Mouse (Mus musculus) liver (tissue): ENCODE data around the gene Hnrnpf.

Experiments
- DNase-seq: peaks from one replicate; pipeline ENCODE4 v3.0.0-alpha.2; 2020; ENCODE audit warnings: mixed read lengths

Hnrnpf gene

DNA sequence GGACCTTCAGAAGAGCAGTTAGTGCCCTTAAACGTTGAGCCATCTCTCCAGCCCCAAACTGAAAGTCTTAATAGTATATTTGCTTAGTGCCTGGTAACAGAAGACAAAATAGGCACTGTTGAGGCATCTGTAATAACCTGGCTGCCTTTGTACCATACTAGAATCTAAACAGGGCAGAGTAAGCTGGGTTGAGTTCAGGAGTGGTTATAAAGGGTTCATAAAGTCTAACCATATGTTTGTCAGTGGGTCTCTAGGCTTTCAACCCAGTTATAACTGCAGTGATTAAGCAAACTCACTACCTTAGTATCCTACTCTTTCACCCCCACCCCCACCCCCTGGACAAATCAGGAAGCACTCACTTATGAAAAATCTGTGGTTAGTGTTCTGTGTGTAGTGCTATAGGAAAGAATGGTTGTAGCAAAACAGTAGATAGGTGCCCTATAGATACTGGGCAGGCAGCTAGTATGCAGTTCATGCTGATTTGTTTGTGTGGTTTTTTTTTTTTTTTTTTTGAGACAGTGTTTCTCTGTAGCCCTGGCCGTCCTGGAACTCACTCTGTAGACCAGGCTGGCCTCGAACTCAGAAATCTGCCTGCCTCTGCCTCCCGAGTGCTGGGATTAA, 26.9 kb downstream of the Hnrnpf start:
- no peak for DNase-seq

DNA sequence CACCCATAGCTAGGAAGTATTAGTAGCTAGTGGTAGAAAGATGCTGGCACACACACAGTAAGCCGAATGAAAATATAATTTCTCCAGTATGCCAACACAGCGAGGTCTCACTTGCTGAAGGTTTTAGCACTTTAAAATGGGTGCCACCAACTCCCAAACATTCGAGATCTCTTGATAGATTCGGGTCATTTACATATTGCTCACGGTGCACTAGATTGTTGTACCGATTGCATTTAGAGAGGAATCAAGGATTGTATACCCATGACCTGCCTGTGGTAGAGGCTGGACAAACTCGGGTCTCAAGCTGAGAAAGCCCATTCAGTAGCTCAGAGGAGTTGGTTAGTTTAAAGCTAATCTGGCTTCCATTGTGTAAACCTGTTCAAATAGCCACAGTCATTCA, 27.8 kb downstream of the Hnrnpf start:
- no peak for DNase-seq

- DNase-seq: no peak
Measured at GRCm38 (mm10) chr6:117928746-117929145, 28.6 kb downstream of the Hnrnpf start.

GRCm38 (mm10) chr6:117929945-117930655, 30.0 kb downstream of the Hnrnpf start:
- no peak for DNase-seq

- peak; percentile 33 for DNase-seq
Measured at GRCm38 (mm10) chr6:117932325-117933051, 32.4 kb downstream of the Hnrnpf start.

DNA sequence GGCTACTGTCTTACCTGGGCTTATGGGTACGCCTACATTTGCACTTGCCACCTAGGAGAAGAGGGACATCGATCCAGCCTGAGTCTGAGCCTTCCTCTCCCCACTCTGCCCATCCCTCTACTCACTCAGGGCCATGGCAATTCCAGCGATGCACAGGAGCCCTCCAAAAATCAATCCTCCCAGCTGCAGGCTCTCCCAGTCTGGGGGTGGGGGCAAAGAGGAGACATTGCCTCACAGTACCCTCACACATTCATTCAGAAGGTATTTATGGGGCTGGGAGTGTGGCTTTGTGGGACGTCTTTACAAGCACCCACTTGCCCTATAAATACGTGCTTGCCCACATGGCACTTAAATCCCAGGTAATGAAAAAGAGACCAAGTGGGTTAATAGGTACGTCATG, 34.2 kb downstream of the Hnrnpf start:
- DNase-seq: no peak

GRCm38 (mm10) chr6:117935681-117936612, 35.8 kb downstream of the Hnrnpf start:
- DNase-seq: no peak

GRCm38 (mm10) chr6:117937222-117937932, 37.3 kb downstream of the Hnrnpf start, which contains the start of gene Fxyd4:
Gene Fxyd4 (minus strand): TSS chr6:117937692.
- no peak for DNase-seq

GRCm38 (mm10) chr6:117938951-117939350, 38.8 kb downstream of the Hnrnpf start:
- DNase-seq: no peak

- no peak for DNase-seq
Measured at GRCm38 (mm10) chr6:117942769-117943168, 42.6 kb downstream of the Hnrnpf start.

GRCm38 (mm10) chr6:117943899-117944298, 43.8 kb downstream of the Hnrnpf start:
- DNase-seq: no peak

- DNase-seq: peak; percentile 30
Measured at GRCm38 (mm10) chr6:117952330-117952729, 52.2 kb downstream of the Hnrnpf start.

DNA sequence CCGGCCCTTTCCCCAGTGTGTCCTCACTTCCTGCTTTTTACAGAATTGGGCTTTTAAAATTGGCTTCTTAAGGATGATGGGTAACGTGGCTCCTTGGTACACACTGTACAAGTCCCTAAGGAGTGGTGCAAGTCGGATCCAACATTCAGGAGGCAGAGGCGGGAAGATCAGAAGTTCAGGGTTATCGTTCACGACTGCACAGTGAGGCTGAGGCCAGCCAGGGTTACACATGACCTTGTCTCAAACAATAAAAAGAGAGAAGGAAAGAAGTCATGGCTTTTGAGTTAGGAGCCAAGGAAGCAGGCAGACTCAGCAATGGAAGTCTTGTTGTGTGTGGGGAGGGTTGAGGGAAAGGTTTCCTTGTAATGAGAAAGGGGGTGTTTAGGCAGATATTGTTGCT, 56.0 kb downstream of the Hnrnpf start:
- no peak for DNase-seq

DNA sequence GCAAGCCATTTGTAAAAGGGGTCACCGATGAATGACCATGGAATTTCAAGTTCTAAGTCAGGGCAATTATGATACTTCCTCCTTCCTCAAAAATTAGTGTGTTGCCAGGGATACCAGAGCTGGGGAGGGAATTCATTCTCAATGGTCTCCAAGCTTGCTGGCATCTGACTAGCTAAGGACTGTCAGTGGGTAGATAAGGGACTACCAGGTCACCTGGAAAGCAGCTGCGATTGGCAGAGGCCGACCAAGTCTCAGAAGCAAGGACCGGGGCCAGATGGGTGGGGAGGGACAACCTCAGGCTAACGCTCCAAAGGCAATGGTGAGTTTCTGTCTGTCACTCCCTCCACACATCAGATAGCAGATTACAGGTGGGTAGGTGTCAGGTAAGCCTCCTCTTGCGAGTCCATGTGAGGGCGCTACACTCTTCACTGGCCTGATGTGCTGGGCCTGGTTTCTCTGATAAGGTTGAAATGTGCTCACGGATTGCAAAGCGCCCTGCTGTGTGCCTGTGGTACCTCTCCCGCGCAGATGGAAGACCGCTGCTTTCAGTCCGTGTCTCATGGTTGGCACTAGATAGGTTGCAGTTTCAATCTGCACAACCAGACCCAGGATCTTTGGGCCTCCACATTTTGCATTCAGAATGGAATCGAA, 56.9 kb downstream of the Hnrnpf start:
- no peak for DNase-seq

DNA sequence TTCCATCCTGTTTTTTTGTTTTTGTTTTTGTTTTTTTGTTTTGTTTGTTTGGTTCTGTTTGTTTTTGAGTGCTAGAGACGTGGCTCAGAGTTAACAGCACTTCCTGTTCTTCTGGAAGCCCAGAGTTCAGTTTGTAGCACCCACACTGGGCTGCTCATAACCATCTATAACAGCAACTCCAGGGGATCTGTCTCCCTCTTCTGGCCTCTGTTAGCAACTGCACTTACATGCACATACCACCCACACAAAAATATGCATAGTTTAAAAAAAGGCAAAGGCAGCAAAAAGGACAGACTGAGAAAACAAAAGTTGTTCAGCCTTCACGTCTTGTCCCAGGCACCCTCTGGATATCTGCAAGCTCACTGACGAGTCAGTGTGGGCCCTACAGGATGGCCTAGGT, 63.1 kb downstream of the Hnrnpf start:
- DNase-seq: no peak

GRCm38 (mm10) chr6:117966729-117967128, 66.6 kb downstream of the Hnrnpf start:
- no peak for DNase-seq
